Mouse (Mus musculus) limb, embryonic 14.5 days (tissue): Measurements from ENCODE around the gene Zdhhc12. TPM values are rescaled to one million over a fixed set of nuclear protein-coding genes. Genes with fewer than 3 reads are reported as not detected.

Experiments used
- ATAC-seq: fragments of 200-750 bp; cut with Nextera tagmentation; 2 replicates; pipeline ENCODE4 v1.8.0; 2017; ENCODE audit warnings: low read depth, moderate number of reproducible peaks, moderate TSS enrichment; ENCODE audit not compliant: low FRiP score
- DNase-seq: peaks from one replicate; pipeline ENCODE4 v3.0.0-alpha.2; 2015; ENCODE audit warnings: low spot score
- H3K27ac ChIP-seq: fragments of 300-500 bp; sonication (generic); replicated peaks from 2 replicates; pipeline ENCODE4 v1.5.1; 2014; ENCODE audit warnings: low read depth, mild to moderate bottlenecking, low read length, moderate library complexity, mixed read lengths
- H3K27me3 ChIP-seq: fragments of 300-500 bp; sonication (generic); 2 replicates; pipeline ENCODE4 v1.6.1; 2014; ENCODE audit warnings: low read length, mixed read lengths; ENCODE audit not compliant: control insufficient read depth, insufficient read depth
- H3K36me3 ChIP-seq: fragments of 300-500 bp; sonication (generic); 2 replicates; pipeline ENCODE4 v1.6.1; 2014; ENCODE audit warnings: mild to moderate bottlenecking, low read length, moderate library complexity, mixed read lengths; ENCODE audit not compliant: control insufficient read depth, insufficient read depth
- H3K4me1 ChIP-seq: fragments of 300-500 bp; sonication (generic); 2 replicates; pipeline ENCODE4 v1.6.1; 2014; ENCODE audit warnings: antibody characterized with exemption, low read length, mixed read lengths; ENCODE audit not compliant: control insufficient read depth, insufficient read depth
- H3K4me2 ChIP-seq: fragments of 300-500 bp; sonication (generic); replicated peaks from 2 replicates; pipeline ENCODE4 v1.6.1; 2014; ENCODE audit warnings: low read depth, mild to moderate bottlenecking, low read length, moderate library complexity; ENCODE audit not compliant: severe bottlenecking
- H3K4me3 ChIP-seq: fragments of 300-500 bp; sonication (generic); replicated peaks from 2 replicates; pipeline ENCODE4 v1.5.1; 2014; ENCODE audit warnings: low read length
- H3K9ac ChIP-seq: fragments of 300-500 bp; sonication (generic); 2 replicates; pipeline ENCODE4 v1.6.1; 2014; ENCODE audit warnings: mild to moderate bottlenecking, low read depth, low read length, moderate library complexity; ENCODE audit not compliant: severe bottlenecking
- H3K9me3 ChIP-seq: fragments of 300-500 bp; sonication (generic); 2 replicates; pipeline ENCODE4 v1.6.1; 2016; ENCODE audit warnings: low read length; ENCODE audit not compliant: control insufficient read depth
- POLR2A ChIP-seq: fragments of 200-500 bp; IDR thresholded peaks from 2 replicates; pipeline ENCODE4 v1.8.0; 2012; ENCODE audit warnings: inconsistent platforms, mild to moderate bottlenecking, moderate library complexity, borderline replicate concordance; ENCODE audit not compliant: insufficient read depth, insufficient read length; ENCODE audit errors: extremely low read depth
- WGBS: fragments of 180-500 bp; shearing (Covaris S2); extraction: QIAGEN DNeasy Blood & Tissue Kit; methylation state at CpG from one replicate; pipeline ENCODE4 v1.1.7; 2014; 5-methylcytosine and 5-hydroxymethylcytosine counted together
- polyA plus RNA-seq, 2 experiments: library from polyadenylated mRNA; depleted of rRNA in 1 of 2; stranded (reverse) in 1 of 2; unstranded in 1 of 2; fragments of >200 nt; fragmentation: Nextera tagmentation in 1 of 2; extraction: Ambion mirVana in 1 of 2; gene quantifications; 2 replicates each; pipeline versions ENCODE4 v1.2.1 to v1.2.3; 2012 to 2014

The Zdhhc12 gene
- polyA plus RNA-seq, 2 experiments, result 21.9 to 53.2 TPM

DNA sequence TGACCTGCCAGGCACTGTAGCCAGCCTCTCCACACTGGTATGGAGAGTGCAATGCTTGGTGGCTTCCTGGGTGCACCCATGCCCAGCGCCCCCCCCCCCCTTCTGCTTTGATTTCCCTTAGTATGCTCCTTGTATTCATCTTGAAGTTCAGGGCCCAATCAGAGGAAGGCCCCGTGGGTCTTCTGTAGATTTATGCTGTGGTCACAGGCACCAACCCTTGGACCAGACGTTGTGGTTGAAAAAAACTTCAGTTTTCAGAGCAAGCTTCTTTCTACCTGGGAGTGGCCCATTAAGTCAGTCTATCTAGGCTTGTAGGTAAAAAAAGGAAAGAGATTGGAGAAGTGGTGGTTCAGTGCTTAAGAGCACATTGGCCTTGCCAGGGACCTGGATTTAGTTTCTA lies 29.7 kb downstream of the Zdhhc12 start:
- H3K9ac ChIP-seq, result peak overlapping the region; percentile 59; the same call in 1 of the 2 replicates
- peak overlapping the region; percentile 74 for H3K4me2 ChIP-seq
- H3K36me3 ChIP-seq, result peaks cover 7% of the 10 kb centered on the region
- ATAC-seq, result no peak
- no peaks in the 10 kb centered on the region for H3K27me3 ChIP-seq
- H3K9me3 ChIP-seq, result no peaks in the 10 kb centered on the region
- peak overlapping the region; percentile 80; the same call in 1 of the 2 replicates for H3K27ac ChIP-seq
- no peak for DNase-seq
- peaks cover 24% of the 10 kb centered on the region for H3K4me1 ChIP-seq
- WGBS, result 12% methylated on average over 3 of the region's 3 CpGs
- H3K4me3 ChIP-seq, result peak overlapping the region; percentile 59
- TF ChIP-seq POLR2A, result no peak

DNA sequence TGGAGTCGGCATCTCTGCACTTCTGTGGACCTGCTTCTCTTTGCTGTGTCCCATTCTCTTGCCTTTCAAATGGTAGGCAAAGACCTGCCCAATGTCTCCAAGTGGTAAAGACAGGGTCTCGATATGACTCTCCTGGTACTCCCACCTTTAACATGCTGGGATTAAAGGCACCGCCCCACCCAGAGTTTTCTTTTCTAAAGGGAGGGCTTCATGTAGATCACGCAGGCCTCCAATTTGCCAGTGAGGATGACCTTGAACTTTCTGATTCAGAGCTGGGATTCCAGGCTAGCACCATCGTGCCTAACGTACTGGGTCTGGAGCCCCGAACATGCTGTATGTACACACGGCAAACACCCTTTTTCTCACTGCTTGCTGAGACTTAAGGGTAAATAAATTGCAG lies 30.2 kb downstream of the Zdhhc12 start:
- ATAC-seq, result no peak
- no peak for TF ChIP-seq POLR2A
- Histone ChIP-seq H3K9ac (peak overlapping the region; percentile 59), H3K4me2 (peak overlapping the region; percentile 74), H3K27ac (peak overlapping the region; percentile 80), H3K27me3 (no peaks in the 10 kb centered on the region), H3K4me3 (peak overlapping the region; percentile 59), H3K4me1 (peaks cover 24% of the 10 kb centered on the region), H3K36me3 (peaks cover 1% of the 10 kb centered on the region; the same call in 1 of the 2 replicates), H3K9me3 (no peaks in the 10 kb centered on the region)
- 4% methylated on average over 8 of the region's 8 CpGs for whole genome bisulfite sequencing
- no peak for DNase-seq

DNA sequence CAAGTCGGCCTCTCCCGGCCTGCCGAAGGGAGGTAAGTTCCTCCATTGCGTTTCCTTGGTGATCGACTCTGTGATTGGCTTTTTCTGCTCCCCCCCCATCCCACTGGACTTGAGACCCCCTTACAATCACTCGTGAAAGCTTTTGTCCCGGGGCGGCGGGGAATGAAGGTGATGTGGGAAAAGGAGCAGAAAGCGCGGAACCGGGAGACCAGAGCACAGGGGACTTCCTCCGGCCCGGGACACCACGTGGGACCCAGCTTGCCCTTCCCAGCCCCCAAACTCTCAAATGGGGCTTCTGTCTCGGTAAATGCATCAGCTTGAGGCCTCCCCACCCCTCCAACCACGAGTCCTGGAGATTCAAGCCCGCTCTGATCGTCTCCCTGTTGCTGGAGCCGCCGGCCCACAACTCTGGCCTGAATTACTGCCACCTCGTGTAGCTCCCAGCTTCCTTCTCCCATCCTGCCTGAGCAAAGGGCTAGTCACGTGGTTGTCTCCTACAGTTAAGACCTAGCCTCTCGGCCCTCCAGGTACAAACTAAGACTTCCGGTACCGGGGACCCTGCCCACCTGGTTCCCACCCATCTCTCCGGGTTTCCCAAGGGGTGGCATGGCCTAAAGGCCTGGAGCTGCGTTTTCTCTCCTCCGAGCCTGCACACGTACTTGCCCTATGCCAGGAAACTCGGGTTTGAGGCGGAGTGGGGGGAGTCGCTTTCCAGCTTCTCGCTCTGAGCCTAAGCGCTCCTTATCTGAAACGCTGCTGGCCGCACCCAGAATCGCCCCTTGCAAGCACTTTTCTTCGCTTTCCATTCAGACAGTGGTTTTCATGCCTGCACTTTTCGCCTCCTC lies 31.0 kb downstream of the Zdhhc12 start:
- peak; percentile 51; the same call in 1 of the 2 replicates for TF ChIP-seq POLR2A
- Histone ChIP-seq H3K4me1 (peaks cover 20% of the 10 kb centered on the region), H3K27ac (peak overlapping the region; percentile 80), H3K27me3 (no peaks in the 10 kb centered on the region), H3K36me3 (no peaks in the 10 kb centered on the region), H3K4me2 (peak overlapping the region; percentile 74), H3K9me3 (no peaks in the 10 kb centered on the region), H3K4me3 (peak overlapping the region; percentile 59), H3K9ac (peak overlapping the region; percentile 59)
- ATAC-seq, result peak; percentile 17; the same call in 1 of the 2 replicates
- WGBS, result under 1% methylated on average over 40 of the region's 40 CpGs
- DNase-seq, result peak; percentile 67

DNA sequence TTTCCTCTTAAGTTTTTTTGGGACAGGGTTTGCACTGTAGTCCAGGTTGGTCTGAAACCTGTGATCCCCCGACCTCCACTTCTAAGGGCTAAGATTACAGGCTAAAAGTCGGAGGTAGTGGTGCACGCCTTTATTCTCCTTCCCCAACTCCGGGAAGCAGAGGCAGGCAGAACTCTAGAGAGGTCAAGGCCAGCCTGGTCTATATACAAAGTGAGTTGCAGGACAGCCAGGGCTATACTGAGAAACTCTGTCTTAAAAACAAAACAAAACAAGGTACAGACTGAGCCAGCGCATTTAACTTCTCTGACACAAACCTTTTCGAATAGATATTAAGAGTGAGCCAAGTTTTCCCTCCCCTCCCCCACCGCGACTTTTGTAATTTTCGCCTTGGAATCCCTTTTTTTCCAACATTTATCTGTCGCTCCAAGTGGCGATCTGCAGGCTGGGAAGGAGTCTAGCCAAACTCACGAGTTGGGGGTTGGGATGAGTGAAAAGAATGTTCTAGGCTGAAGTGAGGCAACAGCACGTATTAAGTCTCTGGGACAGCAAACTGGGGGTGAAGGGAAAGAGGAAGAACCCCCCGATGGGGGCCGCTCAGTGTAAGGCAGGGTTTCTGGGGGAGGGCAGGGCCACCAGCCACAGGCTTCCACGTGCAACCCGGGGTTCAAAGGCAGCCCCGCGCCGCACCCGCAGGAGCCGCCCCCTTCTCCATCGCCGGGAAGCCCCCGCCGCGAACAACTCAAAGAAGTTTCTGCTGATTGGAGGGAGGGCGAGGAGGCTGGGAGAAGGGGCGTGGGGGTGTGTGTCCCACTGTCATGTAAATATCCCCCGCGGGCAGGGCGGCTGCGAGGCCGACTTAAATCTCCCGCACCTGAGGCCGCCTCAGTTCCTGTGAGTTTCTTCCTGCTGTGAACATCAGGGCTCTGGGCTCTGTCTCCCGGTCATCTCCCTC lies 32.0 kb downstream of the Zdhhc12 start:
- Histone ChIP-seq H3K27ac (peak overlapping the region; percentile 80), H3K9me3 (no peaks in the 10 kb centered on the region), H3K9ac (peak overlapping the region; percentile 59), H3K4me2 (peak overlapping the region; percentile 74), H3K4me3 (peak overlapping the region; percentile 59), H3K27me3 (no peaks in the 10 kb centered on the region), H3K36me3 (no peaks in the 10 kb centered on the region), H3K4me1 (peaks cover 20% of the 10 kb centered on the region)
- DNase-seq (peak; percentile 75), ATAC-seq (peak; percentile 9; the same call in 1 of the 2 replicates)
- 13% methylated on average over 23 of the region's 37 CpGs for WGBS
- no peak for TF ChIP-seq POLR2A

DNA sequence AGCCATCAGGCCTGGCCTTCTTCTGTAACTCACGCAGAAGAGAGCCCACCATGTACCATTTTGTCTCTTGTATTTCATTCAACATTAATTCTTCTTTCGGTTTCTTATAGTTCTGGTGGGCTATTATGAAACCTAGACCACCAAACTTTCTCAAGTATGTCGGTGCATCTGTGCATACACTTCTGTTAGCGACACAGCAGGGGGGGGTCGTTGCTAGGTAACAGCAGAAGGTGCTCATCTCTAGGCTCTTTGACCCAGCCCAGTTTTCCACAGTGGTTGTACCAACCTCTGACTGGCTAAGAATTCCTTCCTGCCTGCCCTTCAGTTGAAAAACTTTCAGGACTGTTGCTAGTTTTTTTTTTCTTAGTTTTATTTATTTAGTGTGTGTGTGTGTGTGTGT lies 35.0 kb downstream of the Zdhhc12 start:
- no peak for TF ChIP-seq POLR2A
- WGBS, result 60% methylated on average over 5 of the region's 5 CpGs
- Histone ChIP-seq H3K36me3 (no peaks in the 10 kb centered on the region), H3K27ac (no peak overlapping the region), H3K4me1 (peaks cover 2% of the 10 kb centered on the region), H3K4me2 (no peak overlapping the region), H3K9me3 (no peaks in the 10 kb centered on the region), H3K27me3 (no peaks in the 10 kb centered on the region), H3K9ac (no peak overlapping the region), H3K4me3 (no peak overlapping the region)
- ATAC-seq (no peak), DNase-seq (no peak)
